Mouse (Mus musculus): Measurements from ENCODE around the gene Dleu7. TPM values are rescaled to one million over a fixed set of nuclear protein-coding genes. Genes with fewer than 3 reads are reported as not detected.

Gene Dleu7
- total and polyA plus RNA-seq, 3 experiments: not detected

DNA sequence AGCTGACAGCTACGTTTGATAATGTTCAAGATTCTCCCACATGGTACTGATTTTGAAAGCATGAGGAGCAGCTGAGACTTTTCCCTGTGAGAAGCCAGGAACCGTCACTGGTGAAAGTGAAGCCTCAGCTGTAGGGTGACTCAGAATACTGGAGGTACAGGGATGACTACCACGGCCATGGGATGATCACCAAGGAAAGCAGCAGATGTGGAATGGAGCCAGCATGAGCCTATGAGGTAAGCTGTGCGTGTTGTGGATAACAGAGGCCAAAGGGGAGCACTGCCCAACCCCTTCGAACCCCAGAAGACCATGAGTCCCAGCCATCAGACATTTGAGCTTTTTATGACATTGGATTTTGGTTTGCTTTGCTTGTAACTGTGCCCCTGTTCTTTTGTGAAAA is 36.8 kb downstream of the Dleu7 start:
- no peak for TF ChIP-seq BHLHE40 (IDR thresholded peaks at IDR 0.05; ENCODE audit: borderline replicate concordance, low read depth, low read length)
- no peak for TF ChIP-seq CTCF (IDR thresholded peaks at IDR 0.05 in 2 of 3, conservative IDR thresholded peaks at IDR 0.05 in 1 of 3; ENCODE audit: control insufficient read depth in 1 of 3, insufficient read depth in 1 of 3, low read depth in 2 of 3, low read length in 3 of 3, poor library complexity in 1 of 3, severe bottlenecking in 1 of 3)
- no peak for TF ChIP-seq MYB (IDR thresholded peaks at IDR 0.05; ENCODE audit: low read depth, low read length)
- no peak for TF ChIP-seq E2F4 (IDR thresholded peaks at IDR 0.05; ENCODE audit: borderline replicate concordance, low read depth, low read length)
- TF ChIP-seq RCOR1 (IDR thresholded peaks at IDR 0.05; ENCODE audit: low read depth, low read length): no peak
- no peak for TF ChIP-seq GABPA (IDR thresholded peaks at IDR 0.05; ENCODE audit: low read depth, low read length)
- TF ChIP-seq MEF2A (IDR thresholded peaks at IDR 0.05; ENCODE audit: extremely low read depth, insufficient replicate concordance, low read depth, low read length, poor library complexity, severe bottlenecking): no peak
- TF ChIP-seq ZC3H11A (IDR thresholded peaks at IDR 0.05; ENCODE audit: low read depth, low read length): no peak
- no peak for TF ChIP-seq HCFC1 (IDR thresholded peaks at IDR 0.05; ENCODE audit: low read depth, low read length)
- no peak for TF ChIP-seq SMC3 (IDR thresholded peaks at IDR 0.05; ENCODE audit: low read depth, low read length)
- no peak for TF ChIP-seq MXI1 (IDR thresholded peaks at IDR 0.05; ENCODE audit: low read depth, low read length)
- no peak overlapping the region for H3K9ac ChIP-seq (ENCODE audit: control insufficient read depth, low read depth, low read length, poor library complexity, severe bottlenecking)
- no peaks in the 10 kb centered on the region for H3K4me1 ChIP-seq (ENCODE audit: control insufficient read depth in 1 of 2, insufficient read depth in 2 of 2, low read length in 2 of 2)
- H3K4me3 ChIP-seq (ENCODE audit: control insufficient read depth in 1 of 2, insufficient read depth in 1 of 2, low read depth in 2 of 2, low read length in 2 of 2): no peak overlapping the region
- H3K27ac ChIP-seq (ENCODE audit: control insufficient read depth, low read depth, low read length): no peak overlapping the region
- no peaks in the 10 kb centered on the region; a peak in 2 of 4 replicates for H3K27me3 ChIP-seq (ENCODE audit: control insufficient read depth in 1 of 2, insufficient read depth in 2 of 2, low read length in 2 of 2)
- H3K9me3 ChIP-seq (replicated peaks; ENCODE audit: insufficient read depth, low read length): no peaks in the 10 kb centered on the region
- no peaks in the 10 kb centered on the region for H3K79me2 ChIP-seq (ENCODE audit: control insufficient read depth, insufficient read depth, low read length, poor library complexity)
- DNase-seq (ENCODE audit: low read depth, low spot score): no peak
- H3K36me3 ChIP-seq (ENCODE audit: control insufficient read depth in 1 of 2, insufficient read depth in 2 of 2, low read length in 2 of 2): no peaks in the 10 kb centered on the region

- Histone ChIP-seq H3K9me3 (replicated peaks; ENCODE audit: insufficient read depth, low read length) (no peaks in the 10 kb centered on the region), H3K36me3 (ENCODE audit: control insufficient read depth in 1 of 2, insufficient read depth in 2 of 2, low read length in 2 of 2) (no peaks in the 10 kb centered on the region), H3K79me2 (ENCODE audit: control insufficient read depth, insufficient read depth, low read length, poor library complexity) (no peaks in the 10 kb centered on the region), H3K4me3 (ENCODE audit: control insufficient read depth in 1 of 2, insufficient read depth in 1 of 2, low read depth in 2 of 2, low read length in 2 of 2) (no peak overlapping the region), H3K27me3 (ENCODE audit: control insufficient read depth in 1 of 2, insufficient read depth in 2 of 2, low read length in 2 of 2) (no peaks in the 10 kb centered on the region; a peak in 2 of 4 replicates), H3K9ac (ENCODE audit: control insufficient read depth, low read depth, low read length, poor library complexity, severe bottlenecking) (no peak overlapping the region), H3K27ac (ENCODE audit: control insufficient read depth, low read depth, low read length) (no peak overlapping the region), H3K4me1 (ENCODE audit: control insufficient read depth in 1 of 2, insufficient read depth in 2 of 2, low read length in 2 of 2) (no peaks in the 10 kb centered on the region)
- TF ChIP-seq RCOR1 (IDR thresholded peaks at IDR 0.05; ENCODE audit: low read depth, low read length) (no peak), SMC3 (IDR thresholded peaks at IDR 0.05; ENCODE audit: low read depth, low read length) (no peak), USF1 (IDR thresholded peaks at IDR 0.05; ENCODE audit: low read depth, low read length) (peak; percentile 85), ZNF384 (IDR thresholded peaks at IDR 0.05; ENCODE audit: low read depth, low read length) (no peak), USF2 (IDR thresholded peaks at IDR 0.05; ENCODE audit: borderline replicate concordance in 1 of 2, insufficient read depth in 1 of 2, low read depth in 1 of 2, low read length in 2 of 2) (peak in 1 of 2 experiments; percentile 41; a peak in 2 of 4 replicates), BHLHE40 (IDR thresholded peaks at IDR 0.05; ENCODE audit: borderline replicate concordance, low read depth, low read length) (peak; percentile 28; the same call in 1 of the 2 replicates), MXI1 (IDR thresholded peaks at IDR 0.05; ENCODE audit: low read depth, low read length) (no peak)
- DNase-seq (ENCODE audit: low read depth, low spot score): peak; percentile 70
Observed at GRCm38 (mm10) chr14:62254371-62254770, 38.5 kb downstream of the Dleu7 start.

Measured in MEL (cell line).